Mouse (Mus musculus) adrenal gland, postnatal 10 days (tissue): ENCODE results near the gene Adra1b. TPM values are rescaled to one million over a fixed set of nuclear protein-coding genes. Genes with fewer than 3 reads are reported as not detected.

Experiments
- DNase-seq: peaks from one replicate; pipeline ENCODE4 v3.0.0; 2021; ENCODE audit warnings: mixed read lengths
- total RNA-seq, 2 experiments: library from RNA; stranded (reverse); gene quantifications; 2 replicates each; pipeline ENCODE4 v1.2.3; 2021

Adra1b gene
- total RNA-seq, 2 experiments from 2014 or later: 3.7 to 7.3 TPM

DNA sequence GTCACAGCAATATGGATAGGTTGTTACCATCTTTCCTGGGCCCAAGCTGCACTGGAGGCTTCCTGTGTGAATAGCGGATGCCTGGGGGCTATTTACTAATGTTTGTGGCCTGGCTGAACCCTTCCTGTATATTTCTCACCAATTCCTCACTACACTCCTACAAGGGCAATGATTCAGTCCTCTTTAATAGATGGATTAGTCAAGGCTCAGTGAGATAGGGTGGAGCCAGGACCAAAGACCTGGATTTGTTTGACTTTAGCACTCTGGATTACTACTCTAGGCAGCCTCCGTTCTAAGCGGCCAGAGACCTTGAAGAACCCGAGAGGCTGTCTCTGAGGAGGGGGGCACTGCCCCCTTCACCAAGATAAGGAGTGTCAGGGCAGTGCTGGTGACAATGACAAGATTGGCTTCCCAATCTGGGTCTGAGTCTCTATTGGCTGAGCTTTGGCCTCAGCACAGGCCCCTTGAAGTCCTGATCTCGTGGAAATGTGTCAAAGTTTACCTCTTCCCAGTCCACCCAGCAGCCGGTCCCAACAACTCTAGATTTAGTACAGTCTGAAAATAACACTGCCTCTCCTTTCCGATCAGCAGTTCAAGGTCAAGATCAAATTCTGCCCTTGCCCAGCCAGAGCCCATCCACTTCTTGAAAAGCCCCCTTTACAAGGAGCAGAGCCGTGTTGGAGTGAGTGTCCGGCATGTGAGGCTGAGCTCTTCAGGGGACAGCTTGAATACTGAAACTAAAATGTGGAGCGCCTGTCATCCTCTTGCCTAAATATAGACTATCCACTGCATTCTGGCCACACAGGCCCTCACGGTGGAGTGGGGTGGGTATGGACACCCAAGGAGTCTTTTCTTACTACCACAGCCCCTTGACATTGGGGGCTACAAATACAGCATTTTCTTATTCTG is 80.2 kb downstream of the Adra1b start:
- DNase-seq: no peak

DNA sequence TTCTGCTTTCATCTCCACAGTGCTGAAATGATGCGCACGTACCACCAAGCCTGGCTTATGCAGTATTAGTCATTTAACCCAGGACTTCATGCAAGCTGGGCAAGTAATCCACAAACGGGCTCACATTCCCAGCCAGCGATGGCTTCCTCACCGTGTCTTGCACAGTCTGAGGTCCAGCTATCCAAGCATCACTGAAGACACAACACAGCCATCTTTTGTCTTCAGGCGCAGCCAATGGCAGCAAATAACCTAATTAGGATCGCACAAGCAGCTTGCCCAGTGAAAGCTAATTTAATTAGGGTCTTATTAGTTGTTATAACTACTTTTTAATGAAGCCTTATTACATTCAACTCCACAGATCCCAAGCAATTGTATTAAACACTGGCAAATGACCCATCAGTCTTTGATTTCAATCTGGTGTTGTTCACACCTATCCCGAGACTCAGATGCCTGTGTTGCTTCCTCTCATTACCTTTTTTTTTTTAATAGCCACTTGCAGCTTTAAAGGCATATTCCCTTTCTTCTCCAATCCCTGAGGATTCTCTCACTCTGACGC is 83.6 kb downstream of the Adra1b start:
- no peak for DNase-seq

- DNase-seq: no peak
Observed at GRCm38 (mm10) chr11:43812535-43812934, 88.5 kb downstream of the Adra1b start.

DNA sequence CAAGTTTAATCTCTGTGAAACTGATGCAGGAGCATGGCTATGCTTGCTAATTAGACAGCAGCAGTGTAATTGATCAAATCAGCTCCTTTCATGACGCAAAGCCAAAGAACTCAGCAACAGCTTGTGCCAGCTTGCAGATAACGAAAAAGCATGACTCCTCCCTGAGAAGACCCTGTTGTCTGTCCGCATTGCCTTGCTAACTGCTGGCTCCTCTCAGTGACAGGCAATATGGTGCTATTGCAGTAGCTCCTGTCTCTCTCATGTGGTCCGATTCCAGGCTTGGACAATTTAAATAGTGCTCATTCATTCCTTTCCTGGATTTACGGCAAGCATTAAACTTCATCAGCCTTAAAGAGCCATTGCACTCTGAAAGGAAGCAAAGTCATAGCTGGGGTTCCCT is 93.3 kb downstream of the Adra1b start:
- no peak for DNase-seq

DNA sequence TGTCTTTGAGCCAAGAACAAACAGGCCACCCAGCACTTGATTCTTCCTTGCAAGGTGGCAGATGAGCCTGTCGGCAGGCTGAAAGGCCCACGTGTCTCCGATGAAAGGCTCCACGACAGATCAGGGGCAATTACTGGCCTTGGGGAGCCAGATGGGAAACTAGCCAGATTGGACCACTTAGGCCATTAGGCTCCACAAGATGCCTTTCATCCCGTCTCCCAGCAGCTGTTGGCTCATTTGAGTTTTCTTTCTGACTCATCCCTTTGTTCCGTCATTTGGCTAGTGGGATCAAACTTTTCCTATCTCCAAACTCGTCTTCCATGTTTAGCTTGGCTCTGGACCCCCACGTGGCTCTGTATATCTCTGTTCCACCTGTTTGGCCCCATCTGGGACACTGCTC is 105.0 kb downstream of the Adra1b start:
- no peak for DNase-seq

DNA sequence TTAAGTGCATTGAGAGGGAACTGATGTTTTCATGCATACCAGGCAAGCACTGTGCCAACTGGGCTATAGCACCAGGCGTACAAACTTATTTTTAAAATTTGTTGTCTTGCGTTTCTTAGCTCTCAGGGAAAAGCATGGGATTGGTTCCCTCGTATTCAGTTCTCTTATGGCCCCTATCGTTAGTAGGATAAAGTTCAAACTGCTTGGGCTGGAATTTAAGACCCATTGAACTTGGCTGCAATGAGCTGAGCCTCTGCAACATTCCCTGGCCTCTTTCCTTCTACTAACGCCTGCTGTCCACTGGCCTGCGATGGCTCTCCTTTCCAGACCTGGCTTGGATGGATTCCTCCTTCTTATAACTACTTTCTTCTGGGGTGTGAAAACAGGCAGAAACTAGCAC is 110.6 kb downstream of the Adra1b start:
- peak; percentile 12 for DNase-seq

DNA sequence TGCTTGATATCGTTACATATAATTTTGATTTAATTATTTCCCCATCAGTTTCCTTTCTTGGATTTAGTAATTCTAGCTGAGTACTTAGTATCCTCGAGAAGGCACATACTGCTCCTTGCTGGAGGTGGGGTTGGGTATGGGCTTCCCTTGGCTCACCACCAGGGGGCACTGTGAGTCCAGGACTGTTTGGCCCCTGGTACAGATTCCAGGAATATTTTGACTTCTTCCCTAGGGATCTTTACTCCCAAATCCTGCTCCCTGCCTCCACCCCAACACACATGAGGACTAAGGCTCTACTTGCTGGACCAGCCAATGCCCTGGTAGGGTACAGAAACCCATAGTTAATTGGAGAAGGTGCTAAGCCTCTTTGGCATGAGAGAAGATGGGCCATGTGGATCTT is 117.2 kb downstream of the Adra1b start:
- peak; percentile 90 for DNase-seq

- DNase-seq: no peak
Observed at GRCm38 (mm10) chr11:43783106-43783505, 117.9 kb downstream of the Adra1b start.

DNA sequence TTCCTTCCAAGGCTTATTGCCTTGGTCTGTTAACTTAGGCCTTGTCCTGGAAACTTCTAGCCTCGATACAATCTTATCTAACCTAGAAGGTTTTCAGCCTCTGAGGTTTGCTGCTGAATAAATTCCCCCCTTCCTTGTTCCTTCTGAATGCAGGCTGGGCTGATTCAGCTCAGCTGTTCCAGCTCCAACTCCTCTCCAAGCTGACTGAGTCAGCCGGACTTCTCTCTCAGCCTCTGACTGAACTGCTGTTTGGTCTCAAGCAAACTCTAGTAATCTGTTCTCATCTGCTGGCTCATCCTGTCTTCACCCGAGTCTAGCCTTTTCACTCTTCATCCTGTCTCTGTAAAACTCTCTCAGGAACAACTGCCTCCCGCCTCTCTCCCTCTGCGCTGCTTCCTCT is 121.5 kb downstream of the Adra1b start:
- no peak for DNase-seq

DNA sequence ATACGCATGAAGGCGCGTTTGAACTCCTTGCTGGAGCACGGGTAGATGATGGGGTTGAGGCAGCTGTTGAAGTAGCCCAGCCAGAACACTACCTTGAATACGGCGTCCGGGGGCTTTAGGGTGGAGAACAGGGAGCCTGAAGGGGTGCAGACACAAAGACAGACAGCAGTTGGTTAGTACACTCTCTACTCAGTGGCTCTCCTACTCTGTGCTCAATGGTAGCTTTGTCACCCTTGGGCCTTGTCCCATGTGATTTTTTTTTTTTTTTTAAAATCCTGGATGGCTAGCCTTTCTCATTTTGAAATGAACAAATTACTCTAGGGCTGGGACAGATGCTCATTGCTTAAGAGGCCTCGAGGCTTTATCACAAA is 124.7 kb downstream of the Adra1b start:
- no peak for DNase-seq

- DNase-seq: peak; percentile 46
Observed at GRCm38 (mm10) chr11:43775469-43776323, 125.3 kb downstream of the Adra1b start.

- no peak for DNase-seq
Observed at GRCm38 (mm10) chr11:43773725-43774124, 127.3 kb downstream of the Adra1b start.

DNA sequence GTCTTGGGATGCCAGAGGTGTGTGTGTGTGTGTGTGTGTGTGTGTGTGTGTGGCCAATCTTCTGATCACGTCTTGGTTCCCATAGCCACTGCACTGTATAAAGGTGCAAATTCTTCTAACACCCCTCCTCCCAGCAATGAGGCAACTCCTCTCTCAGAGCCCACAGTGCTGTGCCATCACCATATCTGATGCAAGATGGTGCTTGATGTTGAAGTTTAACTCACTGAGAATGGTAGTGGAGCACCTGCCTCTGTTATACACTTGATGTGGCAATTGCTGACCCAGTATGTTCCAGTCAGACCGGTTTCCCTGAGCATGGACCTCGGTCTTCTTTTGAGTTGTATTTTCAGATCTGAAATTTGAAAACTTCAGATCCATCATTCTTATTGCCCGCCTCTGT is 130.9 kb downstream of the Adra1b start:
- DNase-seq: no peak

- no peak for DNase-seq
Observed at GRCm38 (mm10) chr11:43767749-43768148, 133.3 kb downstream of the Adra1b start.

GRCm38 (mm10) chr11:43766922-43767648 is 133.9 kb downstream of the Adra1b start:
- peak; percentile 85 for DNase-seq

DNA sequence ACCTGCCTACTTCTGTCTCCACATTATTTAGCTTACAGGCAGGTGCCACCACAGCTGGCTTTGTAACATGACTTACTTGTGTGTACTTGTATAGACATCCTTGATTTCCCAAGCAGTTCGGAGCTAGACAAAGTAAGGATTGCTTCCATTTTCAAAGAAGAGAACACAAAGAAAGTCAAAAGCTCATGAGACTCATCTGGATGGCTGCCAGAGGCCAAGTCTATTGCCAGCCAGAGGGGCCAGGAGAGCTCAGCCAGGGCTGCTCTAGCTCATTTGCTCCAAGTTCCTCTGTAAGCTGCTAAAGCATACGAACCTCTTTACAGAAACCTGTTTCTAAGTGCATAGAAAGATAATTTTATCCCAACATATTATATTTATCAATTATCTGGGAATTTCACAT is 142.6 kb downstream of the Adra1b start:
- peak; percentile 70 for DNase-seq

DNA sequence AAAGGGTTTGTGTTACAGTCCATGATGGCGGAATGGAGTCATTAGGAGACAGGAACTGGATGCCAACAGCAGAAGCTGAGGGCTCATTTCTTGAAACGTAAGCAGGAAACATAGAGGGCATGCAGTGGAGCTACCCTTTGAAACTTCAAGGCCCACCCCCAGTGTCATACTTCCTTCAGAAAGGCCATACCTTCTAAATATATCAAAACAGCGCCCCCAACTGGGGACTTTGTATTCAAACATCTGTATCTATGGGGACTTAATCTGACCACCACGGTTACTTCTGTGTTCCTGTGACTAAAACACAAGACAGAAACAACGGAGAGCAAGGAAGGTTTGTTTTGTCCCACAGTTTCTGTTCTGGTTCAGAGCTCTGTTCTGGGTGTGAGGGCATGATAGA is 145.6 kb downstream of the Adra1b start:
- DNase-seq: no peak

- DNase-seq: no peak
Observed at GRCm38 (mm10) chr11:43754568-43754967, 146.4 kb downstream of the Adra1b start.

DNA sequence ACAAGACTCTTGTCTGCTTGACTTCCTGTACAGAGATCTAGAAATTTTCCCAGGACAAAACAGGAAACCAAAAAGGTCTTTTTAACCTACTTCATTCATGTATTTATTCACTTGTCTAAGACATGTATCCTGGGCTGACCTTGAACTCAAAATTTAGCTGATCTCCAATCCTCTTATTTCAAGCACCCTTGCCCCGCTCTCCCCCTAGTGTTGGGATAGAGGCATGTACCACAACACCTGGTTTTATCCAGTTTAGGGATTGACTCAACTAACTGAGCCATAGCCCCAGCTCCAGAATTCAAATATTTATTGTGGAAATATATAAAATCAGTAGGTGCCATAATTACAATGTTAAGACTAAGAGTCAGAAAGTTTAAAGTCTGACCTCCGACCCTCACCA is 149.5 kb downstream of the Adra1b start:
- no peak for DNase-seq

GRCm38 (mm10) chr11:43747233-43748226 is 153.5 kb downstream of the Adra1b start, which contains the start of gene Ttc1:
TSS of gene Ttc1 (minus strand) at chr11:43748008.
- DNase-seq: peak; percentile 98

- no peak for DNase-seq
Observed at GRCm38 (mm10) chr11:43728737-43729301, 172.2 kb downstream of the Adra1b start.
